Mouse (Mus musculus) naive thymus-derived CD4-positive, alpha-beta T cell, adult 2 months (primary cell): ENCODE data around the gene Rapgef4.

Experiments
- DNase-seq: peaks from one replicate; pipeline ENCODE4 v3.0.0-alpha.2; 2011; ENCODE audit warnings: low read depth

Rapgef4 gene

DNA sequence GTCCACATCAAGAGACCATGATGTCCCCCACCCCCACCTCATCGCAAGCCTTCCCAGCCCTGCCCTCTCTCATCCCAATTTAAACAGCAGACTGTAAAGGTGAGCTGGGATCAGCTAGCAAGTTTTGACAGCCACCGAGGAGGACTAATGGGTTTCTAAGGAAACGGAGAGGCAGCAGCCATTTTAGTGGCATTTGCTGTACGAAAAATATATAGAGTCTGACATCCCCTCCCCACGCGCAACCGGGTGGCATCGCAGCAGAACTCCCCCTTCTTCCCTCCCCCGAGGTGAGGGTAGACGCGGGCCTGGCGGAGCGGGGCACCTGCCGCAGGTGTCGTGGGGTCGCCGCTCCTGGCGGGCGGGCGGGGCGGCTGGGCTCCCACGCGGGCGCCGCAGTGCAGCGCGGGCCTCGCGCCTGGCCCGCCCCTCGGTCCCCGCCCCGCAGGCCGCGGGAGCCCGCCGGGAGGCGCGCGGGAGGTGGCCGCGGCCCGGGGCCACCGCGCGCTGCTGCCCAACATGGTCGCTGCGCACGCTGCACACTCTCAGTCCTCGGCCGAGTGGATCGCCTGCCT, at the start of gene Rapgef4:
Rapgef4 (plus strand) TSS at position 470 of the 572 bp plus-strand sequence.
- DNase-seq = no peak

DNA sequence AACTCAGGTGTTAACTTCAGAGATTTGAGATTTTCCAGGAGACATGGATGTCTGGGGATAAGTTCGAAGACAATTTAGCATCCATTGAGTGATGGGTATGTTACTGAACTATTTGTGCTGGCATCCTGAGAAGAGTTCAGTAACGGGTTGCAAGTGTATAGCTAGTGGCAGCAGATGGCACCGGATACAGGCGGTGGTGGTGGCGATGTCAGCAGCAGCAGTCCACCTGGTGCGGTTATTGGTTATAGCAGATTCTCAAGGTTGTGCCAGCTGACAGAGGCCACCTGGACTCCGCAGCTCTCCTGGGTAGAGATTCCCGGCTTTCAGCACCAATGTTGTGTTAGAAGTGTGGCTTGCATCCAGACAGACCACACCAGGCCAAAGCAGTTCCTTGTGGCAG, 47.0 kb upstream of the Rapgef4 start:
- no peak for DNase-seq

- no peak for DNase-seq
These were observed 44.3 kb upstream of the Rapgef4 start for GRCm38 (mm10) chr2:71936711-71937110.

DNA sequence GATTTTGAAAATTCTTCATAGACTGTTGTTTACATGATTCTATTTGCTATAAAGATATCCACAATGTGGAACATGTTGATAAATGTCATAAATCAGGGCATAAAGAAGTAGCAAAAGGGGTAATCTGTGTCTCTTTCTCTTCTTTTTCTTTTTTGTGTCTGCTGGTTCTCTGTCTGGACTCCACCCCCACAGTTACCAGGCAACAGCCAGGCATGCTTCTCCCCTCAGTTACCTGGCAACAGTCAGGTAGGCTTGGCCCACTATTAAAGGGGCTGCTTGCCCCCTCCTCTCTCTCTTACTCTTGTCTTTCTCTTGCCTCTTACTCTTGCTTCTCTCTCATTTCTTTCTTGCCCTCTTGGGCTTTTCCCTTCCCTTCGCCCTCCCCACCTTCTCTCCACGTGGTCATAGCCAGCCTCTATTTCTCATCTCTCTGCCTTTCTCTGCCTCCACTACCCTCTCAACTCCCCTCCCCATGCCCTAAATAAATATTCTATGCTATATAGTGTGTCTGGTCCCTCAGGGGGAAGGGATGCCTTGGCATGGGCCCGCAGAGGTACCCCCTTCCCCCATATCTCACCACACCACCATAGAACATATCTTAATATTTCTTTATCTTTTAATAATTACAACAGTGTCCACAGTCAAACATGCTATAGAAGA, 43.3 kb upstream of the Rapgef4 start:
- DNase-seq = no peak

- no peak for DNase-seq
These were observed 42.2 kb upstream of the Rapgef4 start for GRCm38 (mm10) chr2:71938716-71939393.

DNA sequence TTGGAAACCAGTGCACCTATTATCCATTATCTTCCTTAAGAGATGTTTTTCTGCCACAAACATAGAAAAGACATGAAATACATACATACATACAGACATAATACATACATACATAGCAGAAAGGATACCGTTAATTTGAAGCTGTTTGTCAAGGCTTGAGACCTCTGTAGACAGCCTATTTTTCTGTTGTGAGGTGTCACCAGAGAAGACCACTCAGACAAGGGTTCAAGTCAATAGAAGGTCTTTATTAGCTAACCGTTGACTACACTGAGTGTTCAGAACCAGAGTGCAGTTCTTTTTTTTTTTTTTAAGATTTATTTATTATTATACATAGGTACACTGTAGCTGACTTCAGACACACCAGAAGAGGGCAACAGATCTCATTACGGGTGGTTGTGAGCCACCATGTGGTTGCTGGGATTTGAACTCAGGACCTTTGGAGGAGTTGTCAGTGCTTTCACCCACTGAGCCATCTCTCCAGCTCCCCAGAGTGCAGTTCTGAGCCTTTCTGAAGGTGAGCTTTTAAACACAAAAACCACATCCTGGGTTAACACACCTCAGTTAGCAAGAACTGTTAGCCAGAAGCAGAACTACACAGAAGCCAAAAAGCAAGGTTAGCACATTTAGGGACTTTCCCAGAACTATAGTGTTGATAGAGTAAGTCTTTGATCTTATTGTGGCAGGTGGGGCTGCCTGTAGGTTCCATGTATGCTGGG, 39.9 kb upstream of the Rapgef4 start:
- DNase-seq = peak; percentile 97

- DNase-seq = no peak
These were observed 39.3 kb upstream of the Rapgef4 start for GRCm38 (mm10) chr2:71941721-71942087.

DNA sequence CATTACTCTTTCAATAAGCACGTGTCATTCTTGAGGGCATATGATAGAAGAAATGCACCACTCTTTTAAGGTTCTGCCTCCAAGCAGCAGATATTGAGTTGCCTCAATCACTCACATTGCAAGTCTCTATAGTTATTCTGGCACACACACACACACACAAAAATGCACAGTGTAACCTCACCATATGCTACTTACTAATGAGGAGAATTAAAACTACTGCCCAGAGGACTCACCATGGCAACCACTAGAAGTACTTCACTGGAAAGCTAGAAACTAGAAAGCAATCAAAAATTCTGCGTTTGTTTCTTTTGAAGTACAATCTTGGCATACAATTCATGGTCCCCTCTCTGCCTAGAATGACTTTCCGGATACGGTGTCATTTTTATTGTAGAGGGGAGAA, 29.8 kb upstream of the Rapgef4 start:
- DNase-seq = no peak

- DNase-seq = peak; percentile 68
These were observed 25.4 kb upstream of the Rapgef4 start for GRCm38 (mm10) chr2:71955637-71956036.

GRCm38 (mm10) chr2:71956463-71956862, 24.6 kb upstream of the Rapgef4 start:
- DNase-seq = no peak

DNA sequence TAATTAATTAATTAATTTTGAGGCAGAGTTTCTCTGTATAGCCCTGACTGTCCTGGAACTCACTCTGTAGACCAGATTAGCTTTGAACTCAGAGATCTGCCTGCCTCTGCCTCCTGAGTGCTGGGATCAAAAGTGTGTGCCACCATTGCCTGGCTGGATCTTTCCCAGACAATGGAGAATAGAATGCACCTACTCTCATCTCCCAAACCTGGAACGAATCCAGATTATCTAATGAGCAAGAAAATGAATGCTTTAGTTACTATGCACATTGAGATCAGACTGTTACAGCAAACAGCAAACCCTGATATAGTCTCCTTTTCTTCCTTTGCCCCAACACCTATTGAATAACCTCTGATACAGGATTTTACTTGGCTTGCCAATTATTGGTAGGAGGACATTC, 23.1 kb upstream of the Rapgef4 start:
- DNase-seq = no peak

DNA sequence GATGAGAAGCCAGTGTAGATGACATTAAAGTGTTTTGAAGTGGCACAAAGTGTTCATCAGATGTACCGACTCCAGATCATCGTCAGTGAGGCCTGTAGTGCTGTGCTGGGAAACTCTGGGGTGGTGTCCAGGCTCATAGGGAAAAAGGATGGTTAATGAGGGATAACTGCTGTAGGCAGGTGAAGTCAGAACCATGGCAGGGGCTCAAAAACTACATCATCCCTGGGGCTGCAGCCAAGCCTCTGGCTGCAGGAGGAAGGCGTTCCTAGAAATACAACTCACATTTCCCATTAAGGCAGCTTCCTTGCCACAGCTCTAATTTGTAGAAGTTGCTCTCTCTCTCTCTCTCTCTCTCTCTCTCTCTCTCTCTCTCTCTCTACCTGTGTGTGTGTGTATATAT, 22.6 kb upstream of the Rapgef4 start:
- no peak for DNase-seq

- no peak for DNase-seq
These were observed 16.8 kb upstream of the Rapgef4 start for GRCm38 (mm10) chr2:71964216-71964615.

DNA sequence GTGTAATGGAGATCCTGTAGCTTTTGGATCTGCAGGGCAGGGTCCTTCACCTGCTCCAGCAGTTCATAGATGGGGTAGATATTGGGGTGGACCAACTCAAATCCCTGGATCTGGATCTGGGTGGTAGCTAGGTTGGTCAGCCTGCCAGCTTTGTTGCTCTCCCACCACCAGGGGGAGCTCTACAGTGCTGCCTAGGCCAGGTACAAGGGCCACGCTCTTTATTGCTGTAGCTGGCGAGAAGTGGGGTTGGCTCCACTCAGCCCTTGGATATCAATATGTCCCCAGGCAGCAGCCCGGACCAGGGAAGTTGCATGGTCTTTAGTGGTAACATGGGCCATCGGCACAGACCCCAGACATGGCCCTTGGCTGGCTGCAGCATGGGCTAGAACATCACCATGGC, 15.6 kb upstream of the Rapgef4 start:
- DNase-seq = peak; percentile 74

DNA sequence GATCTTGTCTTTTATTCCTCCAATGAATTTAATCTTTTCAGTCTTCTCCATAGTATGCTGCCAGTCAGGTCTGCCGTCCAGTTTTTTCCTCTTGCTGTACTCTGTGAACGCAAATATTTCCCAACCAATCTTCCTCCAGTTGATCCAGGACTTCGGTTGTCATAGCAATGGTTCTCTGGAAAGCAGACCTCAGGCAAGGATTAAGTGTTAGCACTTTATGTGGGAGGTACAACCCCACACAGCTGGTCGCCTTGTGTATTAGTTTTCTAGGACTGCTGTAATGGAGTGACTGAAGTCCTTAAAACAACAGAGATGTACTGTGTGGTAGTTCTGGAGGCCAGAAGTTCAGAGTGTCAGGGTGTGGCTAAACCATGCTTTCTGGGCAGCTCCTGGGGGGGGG, 14.3 kb upstream of the Rapgef4 start:
- no peak for DNase-seq

GRCm38 (mm10) chr2:71967855-71968254, 13.2 kb upstream of the Rapgef4 start:
- DNase-seq = no peak

- no peak for DNase-seq
These were observed 7.4 kb upstream of the Rapgef4 start for GRCm38 (mm10) chr2:71973646-71974045.

DNA sequence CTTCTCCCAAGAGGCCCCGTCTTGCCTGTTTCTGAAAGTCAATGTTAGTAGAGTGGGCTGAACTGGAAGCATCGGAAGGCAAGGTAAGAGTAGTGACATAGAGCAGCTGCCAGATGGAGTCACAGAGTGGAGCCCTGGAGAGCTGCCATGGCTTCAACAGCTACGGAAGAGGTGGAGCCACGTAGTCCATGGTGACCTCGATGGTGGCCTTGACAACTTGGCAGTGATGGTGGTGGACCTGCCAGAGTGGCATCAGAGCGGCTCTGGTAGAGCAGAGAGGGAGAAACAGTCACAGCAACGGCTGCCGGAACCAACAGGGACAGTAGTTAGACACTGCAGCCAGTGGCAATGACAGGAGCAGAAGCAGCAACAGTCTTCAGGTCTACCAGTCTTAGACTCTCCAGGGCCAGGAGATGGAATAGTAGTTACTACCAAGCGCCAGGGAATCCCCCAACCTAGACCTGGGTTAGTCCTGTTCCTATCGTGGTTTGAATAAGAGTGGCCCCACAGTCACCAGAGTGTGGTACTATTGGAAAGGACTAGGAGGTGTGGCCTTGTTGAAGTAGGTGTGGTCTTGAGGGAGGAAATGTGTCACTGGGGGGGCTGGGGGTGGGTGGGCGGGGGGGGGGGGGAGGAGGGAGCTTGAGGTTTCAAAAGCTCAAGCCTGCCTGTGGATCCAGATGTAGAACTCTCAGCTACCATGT, 6.7 kb upstream of the Rapgef4 start:
- DNase-seq = no peak

DNA sequence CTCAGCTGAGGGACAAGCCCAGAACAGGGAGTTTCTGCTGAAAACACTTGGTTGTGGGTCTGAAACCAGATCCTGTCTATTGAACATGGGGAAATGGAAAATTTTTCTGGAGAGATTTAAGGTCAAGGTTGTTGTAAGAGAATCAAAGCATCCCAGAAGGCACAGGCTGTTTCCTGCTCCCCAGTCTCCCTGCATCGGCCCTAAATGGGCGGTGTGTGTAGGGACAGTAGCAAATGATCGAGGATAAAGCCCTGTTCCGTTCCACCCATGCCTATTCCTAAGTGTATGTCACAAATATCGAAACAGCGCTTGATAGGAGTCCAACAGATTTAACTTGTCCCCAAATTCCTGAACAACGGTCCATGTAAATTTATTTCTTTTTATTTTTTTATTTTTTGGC, 1.1 kb upstream of the Rapgef4 start:
- no peak for DNase-seq

DNA sequence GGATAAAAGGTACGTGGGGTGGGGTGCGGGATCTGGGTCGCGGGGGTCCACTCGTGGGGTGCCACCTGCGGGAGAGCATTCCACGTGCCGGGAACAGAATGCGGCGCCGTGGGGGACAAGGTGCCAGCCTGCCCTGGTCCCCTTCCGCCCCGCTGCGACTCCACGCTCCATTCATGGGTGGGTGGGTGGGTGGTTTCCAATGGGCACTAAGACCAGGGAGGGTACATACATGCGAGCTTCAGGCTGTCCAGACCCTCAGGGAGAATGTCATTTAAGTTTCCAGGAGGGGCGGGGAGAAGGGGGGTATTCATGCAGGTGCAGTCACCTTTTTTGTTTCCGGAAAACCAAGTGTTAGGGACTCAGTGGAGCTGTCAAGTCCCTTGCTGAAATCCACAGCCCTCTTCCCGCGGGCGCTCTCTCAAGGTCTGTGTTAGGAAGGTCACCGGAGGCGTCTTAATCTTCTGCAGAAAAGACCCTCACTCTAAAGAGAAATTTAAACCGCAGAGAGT, 357 bp downstream of the Rapgef4 start:
- DNase-seq = no peak

DNA sequence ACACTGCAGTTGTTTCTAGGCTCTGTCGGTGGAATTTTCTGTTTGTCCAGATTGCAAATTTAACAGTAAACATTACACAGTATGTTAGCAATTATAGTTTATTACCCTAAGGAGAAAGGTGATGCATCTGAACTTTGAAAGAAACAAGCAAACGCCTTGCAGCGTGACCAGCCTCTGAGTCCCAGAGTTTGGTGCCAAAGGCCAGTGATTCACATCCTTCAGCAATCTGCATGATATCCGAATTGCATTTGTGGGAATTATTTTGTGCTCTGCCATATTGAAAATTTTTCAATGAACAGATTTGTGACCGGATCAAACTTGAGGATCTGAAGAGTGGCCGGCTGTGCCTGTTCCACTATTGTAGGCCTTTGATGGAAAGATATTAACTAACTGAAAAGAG, 856 bp downstream of the Rapgef4 start:
- DNase-seq = no peak
